ENCODE assay signal across 20 mouse cellular contexts in genomic region chr14:105599550-105600453, GRCm38 (mm10).
DNase-seq lines count a peak whose midpoint lies in the region; ATAC-seq and TF ChIP-seq lines count a peak whose summit lies in the region.
"Had no signal": no experiment of that assay in that cellular context is flagged by ENCODE, and none has a peak within 500 bp of the region (broad histone marks: within the 10 kb centered on the region; RNA-seq: fewer than 3 reads in every experiment).

No protein-coding gene starts in this region.

- no peak overlapping the region for H3K27ac ChIP-seq in forebrain, embryonic 13.5 days
- H3K27ac ChIP-seq in forebrain, embryonic 11.5 days (ENCODE audit: low read depth, low read length), result no peak overlapping the region
- H3K27ac ChIP-seq in left cerebral cortex, adult 2 months, result peak overlapping the region; percentile 70
- H3K27ac ChIP-seq in midbrain, postnatal 0 days (ENCODE audit: low read depth, low read length), result no peak overlapping the region
- H3K27ac ChIP-seq: embryonic facial prominence, embryonic 15.5 days; kidney, postnatal 0 days; midbrain, embryonic 12.5 days; neural tube, embryonic 12.5 days had no signal

- no peak for DNase-seq in forebrain, embryonic 11.5 days (ENCODE audit: low spot score)
- no peak for DNase-seq in left cerebral cortex, adult 2 months (ENCODE audit: extremely low spot score in 1 of 2, low spot score in 2 of 2)
- no peak for DNase-seq in left cerebral cortex, postnatal 10 days (ENCODE audit: extremely low spot score in 1 of 2, low spot score in 2 of 2)
- peak; percentile 59 for DNase-seq in brain, adult 2 months (ENCODE audit: low read depth, low spot score)
- DNase-seq in midbrain, postnatal 0 days (ENCODE audit: low spot score), result peak; percentile 19
- no peak for DNase-seq in Muller cell, postnatal 12 days (ENCODE audit: inconsistent ontology term)
- no peak for DNase-seq in B cell, adult 2 months
- DNase-seq: cerebellum, adult 8-10 months; heart, postnatal 36 days; liver; lung, adult 18-20 months; lung, postnatal 36 days; thymus, postnatal 25 days had no signal

- H3K36me3 ChIP-seq in forebrain, embryonic 13.5 days (ENCODE audit: poor library complexity, severe bottlenecking), result no peaks in the 10 kb centered on the region
- no peaks in the 10 kb centered on the region for H3K36me3 ChIP-seq in forebrain, embryonic 11.5 days (ENCODE audit: control insufficient read depth, insufficient read depth, low read length)
- H3K36me3 ChIP-seq in midbrain, postnatal 0 days (ENCODE audit: insufficient read depth, low read length), result no peaks in the 10 kb centered on the region
- H3K36me3 ChIP-seq: embryonic facial prominence, embryonic 15.5 days; midbrain, embryonic 12.5 days; neural tube, embryonic 12.5 days had no signal

- no peaks in the 10 kb centered on the region for H3K27me3 ChIP-seq in forebrain, embryonic 13.5 days
- no peaks in the 10 kb centered on the region for H3K27me3 ChIP-seq in forebrain, embryonic 11.5 days (ENCODE audit: control insufficient read depth, insufficient read depth, low read length)
- H3K27me3 ChIP-seq in midbrain, postnatal 0 days (ENCODE audit: insufficient read depth, low read length), result no peaks in the 10 kb centered on the region
- H3K27me3 ChIP-seq: embryonic facial prominence, embryonic 15.5 days; midbrain, embryonic 12.5 days; neural tube, embryonic 12.5 days had no signal

- H3K9ac ChIP-seq in forebrain, embryonic 13.5 days, result no peak overlapping the region
- no peak overlapping the region for H3K9ac ChIP-seq in forebrain, embryonic 11.5 days (ENCODE audit: low read length)
- no peak overlapping the region for H3K9ac ChIP-seq in midbrain, postnatal 0 days (replicated peaks; ENCODE audit: low read length, poor library complexity, severe bottlenecking)
- H3K9ac ChIP-seq: embryonic facial prominence, embryonic 15.5 days; midbrain, embryonic 12.5 days; neural tube, embryonic 12.5 days had no signal

- 74% methylated on average over 24 of the region's 24 CpGs for WGBS in forebrain, embryonic 13.5 days
- WGBS in forebrain, embryonic 11.5 days, result 87% methylated on average over 24 of the region's 24 CpGs
- 86% methylated on average over 23 of the region's 24 CpGs for WGBS in midbrain, postnatal 0 days

- peaks cover 4% of the 10 kb centered on the region; the same call in 1 of the 2 replicates for H3K4me1 ChIP-seq in forebrain, embryonic 13.5 days
- H3K4me1 ChIP-seq in forebrain, embryonic 11.5 days (replicated peaks; ENCODE audit: control insufficient read depth, insufficient read depth, low read length), result no peaks in the 10 kb centered on the region
- no peaks in the 10 kb centered on the region for H3K4me1 ChIP-seq in midbrain, postnatal 0 days (ENCODE audit: insufficient read depth, low read length)
- H3K4me1 ChIP-seq: embryonic facial prominence, embryonic 15.5 days; midbrain, embryonic 12.5 days; neural tube, embryonic 12.5 days had no signal

- H3K9me3 ChIP-seq in forebrain, embryonic 13.5 days (replicated peaks), result no peaks in the 10 kb centered on the region
- no peaks in the 10 kb centered on the region for H3K9me3 ChIP-seq in forebrain, embryonic 11.5 days (ENCODE audit: control insufficient read depth, low read length)
- no peaks in the 10 kb centered on the region for H3K9me3 ChIP-seq in midbrain, postnatal 0 days (ENCODE audit: low read length)
- H3K9me3 ChIP-seq: embryonic facial prominence, embryonic 15.5 days; midbrain, embryonic 12.5 days had no signal

- no peak overlapping the region for H3K4me3 ChIP-seq in forebrain, embryonic 13.5 days
- H3K4me3 ChIP-seq in forebrain, embryonic 11.5 days (ENCODE audit: low read depth, low read length), result no peak overlapping the region
- H3K4me3 ChIP-seq in left cerebral cortex, adult 2 months, result peak overlapping the region; percentile 18; the same call in 1 of the 2 replicates
- no peak overlapping the region for H3K4me3 ChIP-seq in midbrain, postnatal 0 days (ENCODE audit: low read depth, low read length)
- H3K4me3 ChIP-seq: embryonic facial prominence, embryonic 15.5 days; midbrain, embryonic 12.5 days; neural tube, embryonic 12.5 days had no signal

- ATAC-seq in forebrain, embryonic 13.5 days, result peak; percentile 87
- no peak for ATAC-seq in forebrain, embryonic 11.5 days (replicated peaks; ENCODE audit: low FRiP score)
- no peak for ATAC-seq in midbrain, postnatal 0 days (ENCODE audit: low FRiP score)
- ATAC-seq: intestine, embryonic 16.5 days had no signal

- no peak overlapping the region for H3K4me2 ChIP-seq in forebrain, embryonic 13.5 days
- no peak overlapping the region for H3K4me2 ChIP-seq in forebrain, embryonic 11.5 days (ENCODE audit: low read depth, low read length, severe bottlenecking)
- no peak overlapping the region for H3K4me2 ChIP-seq in midbrain, postnatal 0 days (ENCODE audit: low read depth, low read length, poor library complexity, severe bottlenecking)
- H3K4me2 ChIP-seq: embryonic facial prominence, embryonic 15.5 days; heart, embryonic 11.5 days; midbrain, embryonic 12.5 days; neural tube, embryonic 12.5 days had no signal

- no peak for TF ChIP-seq CTCF in left cerebral cortex, adult 2 months (IDR thresholded peaks at IDR 0.05)
- no peak for TF ChIP-seq CTCF in midbrain, postnatal 0 days (IDR thresholded peaks at IDR 0.05)

- intact Hi-C loops in left cerebral cortex, adult 2 months (cut with DNase I), result loop anchor here (5.0 kb wide), 1 partner anchor 32 kb away; no protein-coding TSS in a partner anchor
- intact Hi-C loops in left cerebral cortex, postnatal 10 days (cut with DNase I), result no loop called here

Comparison
In these comparisons a context has a peak if more than half of its experiments do, and no peak if none do; other contexts are left out.
1. DNase-seq: peak in brain, adult 2 months (single experiment) and midbrain, postnatal 0 days (single experiment); none in forebrain, embryonic 11.5 days (single experiment), left cerebral cortex, adult 2 months (0 of 2), left cerebral cortex, postnatal 10 days (0 of 2), Muller cell, postnatal 12 days (single experiment) and B cell, adult 2 months (0 of 2).